Mouse (Mus musculus) MEL-GATA-1-ER (cell line): ENCODE results near the gene Spdye4c.

ENCODE experiments used
- DNase-seq: peaks from one replicate; pipeline ENCODE4 v3.0.0-alpha.2; 2012; ENCODE audit warnings: low read depth; ENCODE audit errors: extremely low read depth

Gene Spdye4c

DNA sequence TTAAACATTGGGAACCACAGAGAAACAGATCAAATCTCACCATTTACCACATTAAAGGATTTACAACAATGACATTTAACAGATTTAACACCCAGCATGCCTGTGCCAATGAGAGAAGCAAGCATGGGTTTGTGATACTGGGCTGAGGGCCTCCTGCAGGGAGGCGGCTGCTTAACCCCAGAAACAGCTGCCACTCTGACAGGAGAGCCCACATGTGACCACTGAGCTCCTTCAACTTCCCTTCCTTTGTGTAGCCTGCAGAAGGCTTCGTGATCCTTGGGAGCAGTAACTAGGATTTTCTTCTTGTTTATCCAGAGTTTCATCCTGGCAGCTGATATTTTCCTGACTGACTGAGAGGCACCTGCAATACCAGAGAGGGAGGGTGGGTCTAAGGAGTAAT lies 10.5 kb downstream of the Spdye4c start:
- DNase-seq, result no peak

DNA sequence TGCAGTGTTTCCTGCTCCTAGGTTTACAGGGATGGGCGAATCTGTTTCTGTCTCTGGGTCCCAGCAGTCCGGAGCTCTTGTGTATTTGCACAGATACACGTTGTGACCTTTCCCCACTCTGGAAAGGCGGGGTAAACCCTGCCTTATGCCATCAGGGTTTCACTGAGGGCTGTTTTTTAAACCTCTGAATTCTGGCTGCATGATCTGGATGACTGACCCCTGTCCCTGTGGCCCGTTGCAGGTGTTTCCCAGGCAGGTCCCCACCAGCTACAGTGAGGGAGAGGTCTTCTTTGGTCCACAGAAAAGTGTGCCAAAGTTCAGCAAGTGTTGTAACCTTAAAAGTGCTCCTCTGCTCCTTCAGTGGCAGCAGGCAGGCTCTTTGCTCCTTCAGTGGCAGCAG lies 18.3 kb downstream of the Spdye4c start:
- no peak for DNase-seq

DNA sequence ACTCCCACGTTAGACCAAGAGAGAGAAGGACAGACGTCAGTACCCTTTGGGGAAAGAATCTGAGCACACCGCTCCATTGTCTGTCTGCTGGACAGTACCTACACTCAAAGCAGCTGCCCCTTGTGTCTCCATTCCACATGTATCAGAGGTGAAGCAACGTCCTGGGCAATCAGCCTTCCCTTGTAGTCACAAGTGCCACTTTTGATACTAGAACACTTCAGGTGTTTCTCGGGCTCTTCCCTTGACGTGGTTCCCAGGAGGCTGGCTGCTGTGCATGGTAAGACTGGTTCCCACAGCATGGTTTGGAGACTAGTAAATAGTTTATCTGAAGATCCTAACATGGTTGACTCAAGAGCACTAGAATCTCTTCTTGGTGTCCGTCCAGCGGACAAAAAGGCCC lies 20.2 kb downstream of the Spdye4c start:
- no peak for DNase-seq

DNA sequence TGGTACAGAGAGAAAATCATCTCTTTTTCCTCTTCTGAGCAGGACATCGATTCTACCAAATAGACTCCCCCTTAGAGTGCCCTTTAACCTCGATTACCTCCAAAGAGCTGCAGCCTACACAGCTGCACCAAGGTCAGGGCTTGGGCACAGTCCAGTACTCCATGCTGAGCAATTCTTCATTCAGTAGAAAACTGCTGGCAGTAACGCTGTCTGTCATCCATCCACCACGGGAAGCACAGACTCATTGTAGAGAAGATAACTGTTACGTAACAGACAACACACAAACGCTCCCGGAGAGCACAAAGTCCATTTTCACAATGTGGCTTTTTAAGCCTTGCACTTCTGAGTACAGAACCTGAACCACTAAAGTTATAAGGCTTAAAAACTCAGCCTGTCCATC lies 21.3 kb downstream of the Spdye4c start:
- DNase-seq, result no peak

DNA sequence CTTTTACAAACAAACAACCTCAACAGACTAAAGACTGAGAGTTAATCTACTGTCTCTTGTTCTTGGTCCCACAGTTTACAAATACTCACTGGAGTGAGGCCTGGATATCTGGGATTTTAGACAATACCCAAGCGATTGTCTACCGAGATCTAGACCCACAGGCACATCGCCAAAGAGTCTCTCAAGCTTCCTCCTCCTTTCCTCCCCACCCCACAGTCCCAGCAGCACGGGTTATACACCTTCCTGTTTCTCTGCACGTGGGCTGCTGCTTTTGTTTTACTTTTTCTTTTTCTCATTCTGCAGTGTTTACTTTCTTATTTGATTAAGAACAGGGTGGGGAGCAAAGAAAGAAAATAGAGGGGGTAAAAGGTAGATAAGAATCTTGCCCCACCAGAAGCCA lies 22.4 kb downstream of the Spdye4c start:
- no peak for DNase-seq

DNA sequence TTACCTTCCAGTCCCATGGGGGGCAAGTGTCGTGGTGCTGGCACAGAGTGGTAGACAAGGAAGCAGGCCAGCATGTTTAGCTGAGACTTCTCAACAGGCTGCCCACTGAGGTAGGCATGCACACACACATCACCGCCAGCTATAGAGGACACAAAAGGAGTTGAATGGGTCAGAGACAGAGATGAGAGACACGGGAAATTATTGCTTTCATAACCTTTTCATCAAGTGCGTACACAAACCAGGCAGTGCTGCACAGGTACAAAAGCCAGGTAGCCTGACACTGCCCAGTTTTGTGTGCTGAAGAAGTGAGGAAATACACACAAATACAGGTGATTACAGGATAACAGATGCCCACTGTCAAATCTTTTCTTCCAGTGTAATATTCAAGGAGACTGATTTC lies 24.4 kb downstream of the Spdye4c start:
- no peak for DNase-seq

DNA sequence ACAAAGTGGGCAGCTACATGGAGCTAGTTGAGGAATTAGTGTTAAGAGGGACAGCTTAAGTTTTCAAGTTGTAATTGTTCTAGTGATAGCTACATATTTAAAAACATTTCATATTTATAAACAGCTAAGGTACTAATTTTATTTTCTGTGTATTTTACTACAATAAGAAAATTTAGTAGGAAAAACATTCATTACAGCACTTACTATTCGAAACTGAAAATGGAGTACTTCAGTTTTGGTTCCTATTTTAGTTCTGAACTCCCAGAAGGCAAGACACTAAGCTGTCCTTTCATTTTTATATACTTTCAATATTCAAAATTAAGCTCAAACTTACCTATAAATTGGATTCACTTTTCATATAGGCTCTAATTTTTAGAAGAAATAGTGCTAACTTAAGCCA lies 29.6 kb downstream of the Spdye4c start:
- no peak for DNase-seq
